Mouse (Mus musculus) liver, postnatal 0 days (tissue): Measurements from ENCODE around the gene Kif26b. TPM values are rescaled to one million over a fixed set of nuclear protein-coding genes. Genes with fewer than 3 reads are reported as not detected.

ENCODE experiments used
- ATAC-seq: fragments of 200-750 bp; cut with Nextera tagmentation; 2 replicates; pipeline ENCODE4 v1.8.0; 2017; ENCODE audit warnings: mild to moderate bottlenecking, moderate library complexity
- DNase-seq: peaks from one replicate; pipeline ENCODE4 v3.0.0-alpha.2; 2016
- H3K27ac ChIP-seq: fragments of 300-500 bp; sonication (generic); 2 replicates; pipeline ENCODE4 v1.5.1; 2014; ENCODE audit warnings: antibody characterized with exemption, moderate library complexity, mild to moderate bottlenecking, low read depth
- H3K27me3 ChIP-seq: fragments of 300-500 bp; sonication (generic); 2 replicates; pipeline ENCODE4 v1.6.1; 2014; ENCODE audit warnings: low read length, control low read depth, mixed read lengths; ENCODE audit not compliant: insufficient read depth
- H3K36me3 ChIP-seq: fragments of 300-500 bp; sonication (generic); replicated peaks from 2 replicates; pipeline ENCODE4 v1.6.1; 2014; ENCODE audit warnings: mild to moderate bottlenecking, control low read depth, low read length, moderate library complexity, mixed read lengths; ENCODE audit not compliant: insufficient read depth
- H3K4me1 ChIP-seq: fragments of 300-500 bp; sonication (generic); 2 replicates; pipeline ENCODE4 v1.6.1; 2014; ENCODE audit warnings: antibody characterized with exemption, mild to moderate bottlenecking, control low read depth; ENCODE audit not compliant: insufficient read depth
- H3K4me2 ChIP-seq: fragments of 300-500 bp; sonication (generic); 2 replicates; pipeline ENCODE4 v1.6.1; 2014; ENCODE audit warnings: low read depth, mild to moderate bottlenecking, low read length, moderate library complexity, mixed read lengths
- H3K4me3 ChIP-seq: fragments of 300-500 bp; sonication (generic); 2 replicates; pipeline ENCODE4 v1.5.1; 2014; ENCODE audit warnings: low read depth, low read length
- H3K9ac ChIP-seq: fragments of 300-500 bp; sonication (generic); replicated peaks from 2 replicates; pipeline ENCODE4 v1.6.1; 2014; ENCODE audit warnings: mild to moderate bottlenecking, moderate library complexity
- H3K9me3 ChIP-seq: fragments of 300-500 bp; sonication (generic); 2 replicates; pipeline ENCODE4 v1.6.1; 2016; ENCODE audit warnings: mild to moderate bottlenecking, control low read depth, low read length, mixed read lengths
- CTCF ChIP-seq: sonication (generic); IDR thresholded peaks from 2 replicates; pipeline ENCODE4 v1.5.1; 2016; ENCODE audit warnings: antibody characterized with exemption, low read depth
- EP300 ChIP-seq: IDR thresholded peaks from 2 replicates; pipeline ENCODE4 v1.6.1; 2016; ENCODE audit warnings: antibody characterized with exemption, low read depth, mild to moderate bottlenecking
- WGBS: fragments of 180-500 bp; shearing (Covaris S2); extraction: QIAGEN DNeasy Blood & Tissue Kit; methylation state at CpG from one replicate; pipeline ENCODE4 v1.1.7; 2014; ENCODE audit not compliant: insufficient replicate concordance; 5-methylcytosine and 5-hydroxymethylcytosine counted together
- polyA plus RNA-seq: library from polyadenylated mRNA; unstranded; fragments of >200 nt; fragmentation: Nextera tagmentation; extraction: Ambion mirVana; gene quantifications from 2 replicates; pipeline ENCODE4 v1.2.1, GENCODE M21; 2015

Gene Kif26b
- polyA plus RNA-seq, 1 experiment from 2014 or later = 0.02 TPM

DNA sequence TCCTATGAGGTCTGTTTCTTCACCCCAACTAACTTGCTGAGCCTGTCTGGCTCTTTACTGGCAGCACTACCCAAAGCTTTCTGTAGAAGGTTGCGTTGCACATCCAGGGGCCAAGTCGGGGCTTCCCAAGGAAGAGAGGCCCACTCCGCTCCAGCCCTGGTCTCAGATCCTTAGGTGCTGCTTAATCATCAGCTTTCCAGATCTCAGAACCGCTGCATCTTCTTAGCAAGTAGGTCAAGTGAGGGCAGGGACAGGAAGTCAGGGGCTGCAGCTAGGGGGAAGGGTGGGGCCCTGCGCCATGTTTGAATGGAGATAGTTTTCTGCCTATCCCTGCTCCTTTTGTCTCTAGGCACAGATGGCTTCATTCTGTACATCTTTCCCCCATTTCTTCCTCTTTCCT, 263.8 kb downstream of the Kif26b start:
- WGBS = 85% methylated on average over 5 of the region's 5 CpGs
- no peak overlapping the region for H3K27ac ChIP-seq
- no peaks in the 10 kb centered on the region for H3K4me1 ChIP-seq
- no peak overlapping the region for H3K4me3 ChIP-seq
- H3K4me2 ChIP-seq = no peak overlapping the region
- H3K36me3 ChIP-seq = no peaks in the 10 kb centered on the region
- no peak for DNase-seq
- no peak for ATAC-seq
- no peak overlapping the region for H3K9ac ChIP-seq
- no peaks in the 10 kb centered on the region for H3K9me3 ChIP-seq
- no peaks in the 10 kb centered on the region for H3K27me3 ChIP-seq
- TF ChIP-seq CTCF = no peak
- TF ChIP-seq EP300 = no peak

DNA sequence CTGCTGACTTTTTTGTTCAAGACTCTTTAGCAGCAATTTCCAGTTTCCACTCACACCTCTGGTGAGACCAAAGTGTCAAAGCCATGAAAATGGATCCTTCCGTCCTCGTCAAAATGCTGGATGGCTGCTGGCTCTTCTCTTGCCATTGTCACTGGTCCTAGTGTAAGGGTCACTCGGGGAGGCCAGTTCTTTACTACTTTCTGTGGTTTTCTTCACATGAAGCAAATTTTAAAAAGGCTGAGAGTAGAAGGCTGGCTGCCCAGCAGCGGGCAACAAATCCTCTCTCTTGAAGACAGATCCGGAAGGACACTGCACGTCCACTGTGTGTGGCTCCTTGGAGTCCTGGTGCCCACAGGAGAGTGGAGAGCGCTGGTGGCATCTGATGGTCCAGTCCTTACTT, 265.9 kb downstream of the Kif26b start:
- Histone ChIP-seq H3K9me3 (no peaks in the 10 kb centered on the region), H3K9ac (no peak overlapping the region), H3K36me3 (no peaks in the 10 kb centered on the region), H3K27me3 (no peaks in the 10 kb centered on the region), H3K4me3 (no peak overlapping the region), H3K4me2 (no peak overlapping the region), H3K4me1 (no peaks in the 10 kb centered on the region), H3K27ac (no peak overlapping the region)
- TF ChIP-seq CTCF (no peak), EP300 (no peak)
- DNase-seq = no peak
- WGBS = 81% methylated on average over 7 of the region's 7 CpGs
- ATAC-seq = no peak

DNA sequence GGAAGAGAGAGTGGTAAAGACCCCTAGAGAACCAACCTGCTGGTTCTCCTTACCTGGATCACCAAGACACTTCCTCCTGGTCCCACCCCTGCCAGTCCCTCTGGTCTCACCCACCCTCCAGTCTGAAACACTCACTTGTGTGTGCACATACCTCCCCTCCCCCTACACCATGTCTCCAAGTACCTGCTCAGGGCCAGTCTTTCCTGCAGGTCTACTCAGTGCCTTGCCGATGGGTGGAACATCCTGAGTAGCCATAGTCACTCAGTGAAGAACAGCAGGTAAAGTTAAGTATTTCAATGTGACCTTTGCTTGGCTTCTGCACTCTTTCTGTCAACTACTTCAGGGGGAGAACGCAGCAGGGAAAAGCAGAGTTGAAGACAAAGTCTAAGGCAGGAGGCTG, 268.5 kb downstream of the Kif26b start:
- H3K27ac ChIP-seq = no peak overlapping the region
- DNase-seq = no peak
- ATAC-seq = no peak
- TF ChIP-seq CTCF (no peak), EP300 (no peak)
- no peak overlapping the region for H3K9ac ChIP-seq
- H3K36me3 ChIP-seq = no peaks in the 10 kb centered on the region
- H3K9me3 ChIP-seq = no peaks in the 10 kb centered on the region
- no peak overlapping the region for H3K4me2 ChIP-seq
- H3K27me3 ChIP-seq = no peaks in the 10 kb centered on the region
- 81% methylated on average over 2 of the region's 2 CpGs for WGBS
- no peak overlapping the region for H3K4me3 ChIP-seq
- no peaks in the 10 kb centered on the region for H3K4me1 ChIP-seq

DNA sequence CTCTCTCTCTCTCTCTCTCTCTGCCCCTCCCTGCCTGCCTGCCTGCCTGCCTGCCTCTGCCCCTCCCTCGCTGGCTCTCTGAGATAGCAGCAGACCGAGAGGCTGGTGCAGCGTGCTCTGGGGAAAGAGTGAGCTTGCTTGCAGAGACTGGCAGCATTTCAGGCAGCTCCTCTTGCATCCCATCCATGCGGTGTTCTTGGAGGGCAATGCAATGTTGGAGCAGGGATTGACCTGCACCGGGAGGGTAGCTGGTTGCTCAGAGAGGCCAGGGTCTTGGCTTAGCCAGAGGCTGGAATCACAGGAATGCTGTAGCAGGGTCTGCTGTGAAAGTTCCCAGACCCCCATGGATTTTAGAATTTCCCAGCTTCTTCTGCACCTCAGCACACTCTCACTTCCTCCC, 269.4 kb downstream of the Kif26b start:
- Histone ChIP-seq H3K4me3 (no peak overlapping the region), H3K4me2 (no peak overlapping the region), H3K27ac (no peak overlapping the region), H3K9me3 (no peaks in the 10 kb centered on the region), H3K36me3 (no peaks in the 10 kb centered on the region), H3K4me1 (no peaks in the 10 kb centered on the region), H3K27me3 (no peaks in the 10 kb centered on the region), H3K9ac (no peak overlapping the region)
- DNase-seq (no peak), ATAC-seq (no peak)
- 4% methylated on average over 5 of the region's 5 CpGs for WGBS
- TF ChIP-seq EP300 = no peak
- no peak for TF ChIP-seq CTCF

DNA sequence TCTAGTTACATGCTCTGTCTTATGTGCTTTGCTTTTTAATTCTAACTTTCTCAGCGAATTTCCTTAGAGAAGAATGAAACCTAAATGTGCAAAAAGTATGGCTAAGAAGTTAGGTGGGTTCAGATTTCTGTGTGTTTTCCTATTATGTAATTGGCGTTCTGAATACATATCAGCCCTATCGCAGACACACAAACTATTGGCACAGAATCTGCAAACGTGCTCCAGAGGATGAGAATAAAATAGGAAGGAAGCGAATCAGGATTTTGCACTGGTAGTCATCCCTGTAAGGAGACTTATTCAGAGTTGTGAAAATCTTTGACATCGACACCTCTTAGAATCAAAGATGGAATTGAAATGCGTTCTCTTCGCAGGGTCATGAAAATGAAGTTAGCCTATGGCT, 270.0 kb downstream of the Kif26b start:
- TF ChIP-seq EP300 = no peak
- TF ChIP-seq CTCF = no peak
- no peak for DNase-seq
- H3K9ac ChIP-seq = no peak overlapping the region
- WGBS = 66% methylated on average over 8 of the region's 8 CpGs
- no peak overlapping the region for H3K27ac ChIP-seq
- no peak for ATAC-seq
- no peaks in the 10 kb centered on the region for H3K27me3 ChIP-seq
- H3K4me3 ChIP-seq = no peak overlapping the region
- H3K36me3 ChIP-seq = no peaks in the 10 kb centered on the region
- no peaks in the 10 kb centered on the region for H3K4me1 ChIP-seq
- H3K4me2 ChIP-seq = no peak overlapping the region
- H3K9me3 ChIP-seq = no peaks in the 10 kb centered on the region

DNA sequence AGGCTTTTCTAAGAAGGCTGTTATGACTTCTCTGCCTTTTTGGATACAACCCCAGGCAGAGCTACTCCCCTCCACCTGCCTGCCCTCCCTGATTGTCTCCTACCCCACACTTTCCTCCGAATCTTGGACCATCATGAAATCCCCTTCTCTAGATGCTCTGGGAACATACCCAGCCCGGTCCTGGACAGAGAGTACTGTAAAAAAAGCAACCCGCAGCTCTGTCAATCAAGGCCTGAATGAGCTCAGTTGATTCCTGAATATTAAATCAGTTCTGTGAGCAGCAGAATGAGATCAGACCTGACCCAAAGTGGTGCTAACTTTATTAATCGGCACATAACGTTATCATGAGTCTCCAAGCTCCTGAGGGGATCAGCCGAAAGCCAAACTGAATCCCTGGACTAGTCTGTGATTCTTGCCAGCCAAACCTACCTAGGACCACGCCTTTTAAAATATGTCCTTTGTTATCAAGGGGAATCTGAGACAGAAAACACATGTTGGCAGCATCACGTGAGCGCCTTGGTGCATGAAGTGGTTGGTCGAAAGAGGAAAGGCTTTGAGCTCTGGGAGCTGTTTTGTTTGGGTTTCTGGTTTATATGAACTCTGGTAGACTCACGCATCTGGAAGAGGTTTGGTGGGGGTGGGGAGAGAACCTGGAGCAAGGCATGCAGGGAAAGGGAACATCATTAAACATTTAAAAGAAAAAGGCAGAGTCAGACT, 271.1 kb downstream of the Kif26b start:
- no peaks in the 10 kb centered on the region for H3K9me3 ChIP-seq
- no peaks in the 10 kb centered on the region for H3K4me1 ChIP-seq
- H3K4me3 ChIP-seq = no peak overlapping the region
- H3K9ac ChIP-seq = no peak overlapping the region
- ATAC-seq (no peak), DNase-seq (no peak)
- 76% methylated on average over 11 of the region's 11 CpGs for WGBS
- no peak for TF ChIP-seq CTCF
- TF ChIP-seq EP300 = no peak
- no peak overlapping the region for H3K27ac ChIP-seq
- no peak overlapping the region for H3K4me2 ChIP-seq
- H3K27me3 ChIP-seq = no peaks in the 10 kb centered on the region
- no peaks in the 10 kb centered on the region for H3K36me3 ChIP-seq
